Mouse (Mus musculus) liver, embryonic 14.5 days (tissue): ENCODE results near the gene Tnfrsf9.

Experiments
- CTCF ChIP-seq: IDR thresholded peaks from 2 replicates; pipeline ENCODE4 v1.5.1; 2016; ENCODE audit warnings: antibody characterized with exemption, low read depth, control low read depth
- EP300 ChIP-seq: IDR thresholded peaks from 2 replicates; pipeline ENCODE4 v1.6.1; 2016; ENCODE audit warnings: antibody characterized with exemption, low read depth

GRCm38 (mm10) chr4:150901651-150902050 lies 12.7 kb upstream of the Tnfrsf9 start:
- TF ChIP-seq CTCF: peak; percentile 95
- TF ChIP-seq EP300: no peak
